Mouse (Mus musculus) heart, embryonic 15.5 days (tissue): Measurements from ENCODE around the gene Arhgap27. TPM values are rescaled to one million over a fixed set of nuclear protein-coding genes. Genes with fewer than 3 reads are reported as not detected.
"Not testable (repeated sequence)": the region's sequence is repeated elsewhere in the genome, so short reads cannot be mapped to it uniquely, and the experiment has no call there.

Source experiments
- ATAC-seq: fragments of 200-750 bp; cut with Nextera tagmentation; replicated peaks from 2 replicates; pipeline ENCODE4 v1.8.0; 2017; ENCODE audit warnings: low read depth, moderate TSS enrichment; ENCODE audit not compliant: insufficient number of reproducible peaks, insufficient read depth, low FRiP score
- H3K27ac ChIP-seq: fragments of 300-500 bp; sonication (generic); 2 replicates; pipeline ENCODE4 v1.5.1; 2015; ENCODE audit warnings: mild to moderate bottlenecking, inconsistent platforms
- H3K27me3 ChIP-seq: fragments of 300-500 bp; sonication (generic); 2 replicates; pipeline ENCODE4 v1.6.1; 2015; ENCODE audit warnings: inconsistent platforms
- H3K36me3 ChIP-seq: fragments of 300-500 bp; sonication (generic); 2 replicates; pipeline ENCODE4 v1.6.1; 2015; ENCODE audit warnings: mild to moderate bottlenecking, inconsistent platforms
- H3K4me1 ChIP-seq: fragments of 300-500 bp; sonication (generic); replicated peaks from 2 replicates; pipeline ENCODE4 v1.6.1; 2015; ENCODE audit warnings: inconsistent platforms
- H3K4me2 ChIP-seq: fragments of 300-500 bp; sonication (generic); 2 replicates; pipeline ENCODE4 v1.6.1; 2015; ENCODE audit warnings: inconsistent platforms, mild to moderate bottlenecking, moderate library complexity
- H3K4me3 ChIP-seq: fragments of 300-500 bp; sonication (generic); 2 replicates; pipeline ENCODE4 v1.5.1; 2015; ENCODE audit warnings: mild to moderate bottlenecking, inconsistent platforms
- H3K9ac ChIP-seq: fragments of 300-500 bp; sonication (generic); 2 replicates; pipeline ENCODE4 v1.6.1; 2015; ENCODE audit warnings: mild to moderate bottlenecking, inconsistent platforms
- H3K9me3 ChIP-seq: fragments of 300-500 bp; sonication (generic); replicated peaks from 2 replicates; pipeline ENCODE4 v1.6.1; 2016; ENCODE audit warnings: inconsistent platforms
- WGBS: fragments of 180-500 bp; shearing (Covaris S2); methylation state at CpG from one replicate; pipeline ENCODE4 v1.1.7; 2015; ENCODE audit warnings: mixed read lengths; 5-methylcytosine and 5-hydroxymethylcytosine counted together
- polyA plus RNA-seq: library from polyadenylated mRNA; unstranded; fragments of >200 nt; fragmentation: Nextera tagmentation; extraction: Ambion mirVana; gene quantifications from 2 replicates; pipeline ENCODE4 v1.2.1, GENCODE M21; 2015

The Arhgap27 gene
- polyA plus RNA-seq, 1 experiment from 2014 or later: 5.4 TPM

DNA sequence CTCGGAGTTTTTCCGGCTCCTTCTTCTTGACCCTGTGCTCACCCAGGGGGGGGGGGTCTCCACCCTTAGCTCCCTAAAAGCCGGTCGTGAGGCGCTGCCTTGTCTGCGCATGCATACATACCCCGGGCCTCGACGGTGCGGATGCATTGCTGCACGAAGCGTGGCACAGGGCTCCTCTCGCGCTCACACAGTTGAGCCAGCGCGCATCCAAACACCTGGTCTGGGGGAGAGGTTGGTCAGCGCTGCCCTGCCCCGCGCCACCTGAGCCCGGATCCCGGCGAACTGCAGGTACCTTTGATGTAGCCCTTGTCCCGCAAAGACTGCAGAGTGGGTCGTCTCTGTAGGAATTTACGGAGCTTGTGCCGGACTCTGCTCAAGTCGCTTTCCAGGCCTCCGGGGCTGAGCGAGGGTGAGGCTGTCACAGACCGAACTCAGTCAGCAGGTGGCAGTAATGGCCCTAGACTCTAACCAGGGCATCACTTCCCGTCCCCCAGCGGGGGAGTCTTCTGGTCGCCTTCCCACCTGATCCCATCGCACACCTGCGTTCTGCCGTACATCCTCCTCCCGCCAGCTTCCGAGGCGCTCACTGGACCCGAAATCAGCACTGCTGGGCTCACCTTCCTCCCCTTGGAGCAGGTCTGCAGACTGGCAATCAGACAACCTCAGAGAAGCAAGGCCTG, 29.6 kb downstream of the Arhgap27 start:
- Histone ChIP-seq H3K36me3 (no peaks in the 10 kb centered on the region), H3K9ac (no peak overlapping the region), H3K27ac (no peak overlapping the region), H3K4me1 (peaks cover 18% of the 10 kb centered on the region), H3K4me2 (peak overlapping the region; percentile 66), H3K9me3 (no peaks in the 10 kb centered on the region), H3K4me3 (peak overlapping the region; percentile 40), H3K27me3 (peaks cover 14% of the 10 kb centered on the region)
- WGBS: 19% methylated on average over 40 of the region's 40 CpGs
- no peak for ATAC-seq

DNA sequence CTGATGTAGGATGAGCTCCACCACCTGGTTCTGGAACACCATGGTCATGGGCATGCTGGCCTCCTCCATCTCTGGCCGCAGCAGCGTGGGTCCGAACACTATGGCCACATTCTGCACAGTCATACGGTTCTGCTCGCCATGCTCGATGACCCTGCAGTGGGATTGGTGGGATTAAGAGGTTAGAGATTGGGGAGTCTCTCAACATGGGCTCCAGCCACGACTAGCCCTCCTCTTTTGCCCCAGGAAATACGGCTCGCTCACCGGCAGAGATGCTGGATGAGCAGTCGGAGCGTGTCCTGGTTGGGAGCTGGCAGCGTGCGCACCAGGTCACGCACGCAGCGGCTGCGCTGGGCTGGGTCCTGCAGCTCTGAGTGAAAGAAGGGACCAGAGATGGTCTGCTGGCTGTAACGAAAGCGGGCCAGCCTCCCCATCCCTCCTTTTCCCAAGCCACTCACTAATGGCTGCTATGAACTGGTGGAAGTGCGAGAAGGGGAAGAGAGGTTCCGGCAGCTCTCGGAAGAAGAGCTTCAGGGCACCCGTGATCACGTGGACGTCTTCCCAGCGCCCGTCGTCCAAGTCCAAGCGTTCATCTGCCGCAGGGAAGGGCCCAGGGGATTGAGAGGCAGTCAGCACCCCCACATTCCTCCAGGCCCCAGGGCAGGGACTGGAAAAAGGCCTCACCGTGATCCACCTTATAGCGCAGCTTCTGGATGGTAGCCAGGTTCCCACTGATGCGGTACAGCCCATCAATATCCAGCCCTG, 30.4 kb downstream of the Arhgap27 start:
- Histone ChIP-seq H3K4me2 (peak overlapping the region; percentile 66), H3K9ac (peak overlapping the region; percentile 22; the same call in 1 of the 2 replicates)
- WGBS: 42% methylated on average over 34 of the region's 34 CpGs

DNA sequence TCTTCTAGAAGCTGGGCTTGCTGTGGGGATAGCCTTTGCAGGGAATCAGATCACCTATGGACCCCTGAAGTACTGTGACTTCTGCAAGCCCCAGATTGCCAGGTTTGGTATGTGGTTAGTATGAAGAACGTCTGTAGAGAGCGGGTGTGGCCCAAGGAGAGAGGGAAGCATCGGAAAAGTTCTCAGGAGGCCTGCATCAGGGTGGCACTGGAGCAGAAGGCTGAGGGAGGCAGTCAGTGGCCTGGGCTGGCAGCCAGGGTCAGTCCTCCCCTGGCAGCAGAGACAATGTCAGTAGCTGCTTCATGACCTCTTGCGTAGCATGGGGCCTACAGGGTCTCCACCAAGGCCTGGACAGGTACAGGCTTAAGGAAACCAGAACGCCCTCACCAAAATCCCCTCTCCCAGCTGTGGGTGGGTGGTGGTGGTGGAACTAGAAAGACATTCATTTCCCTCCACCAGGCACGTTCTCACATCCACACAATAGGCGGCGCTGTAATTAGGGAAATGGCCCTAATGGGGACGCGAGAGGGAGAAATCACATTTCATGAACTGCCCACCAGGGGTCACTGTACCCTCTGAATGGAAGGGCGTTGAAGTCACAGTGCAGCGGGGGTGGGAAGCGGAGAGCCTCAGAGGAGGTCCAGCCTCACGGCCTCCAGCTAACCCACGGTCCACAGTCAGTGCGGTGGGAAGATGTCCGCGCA, 31.2 kb downstream of the Arhgap27 start:
- H3K4me2 ChIP-seq: peak overlapping the region; percentile 66
- no peak overlapping the region for H3K27ac ChIP-seq
- H3K9me3 ChIP-seq: no peaks in the 10 kb centered on the region
- WGBS: 24% methylated on average over 18 of the region's 18 CpGs
- H3K4me1 ChIP-seq: peaks cover 18% of the 10 kb centered on the region
- no peaks in the 10 kb centered on the region for H3K36me3 ChIP-seq
- peak overlapping the region; percentile 40 for H3K4me3 ChIP-seq
- no peak overlapping the region for H3K9ac ChIP-seq
- 0 out of 2 replicates have a peak, but pooled peaks have one; percentile 33 for ATAC-seq
- H3K27me3 ChIP-seq: peaks cover 16% of the 10 kb centered on the region

More for the DNA sequence above, 30.4 kb downstream of the Arhgap27 start:
- ATAC-seq: 0 out of 2 replicates have a peak, but pooled peaks have one; percentile 13
- peaks cover 18% of the 10 kb centered on the region for H3K4me1 ChIP-seq
- no peaks in the 10 kb centered on the region for H3K9me3 ChIP-seq
- H3K36me3 ChIP-seq: no peaks in the 10 kb centered on the region
- H3K27ac ChIP-seq: no peak overlapping the region
- peak overlapping the region; percentile 40 for H3K4me3 ChIP-seq
- peaks cover 14% of the 10 kb centered on the region for H3K27me3 ChIP-seq

DNA sequence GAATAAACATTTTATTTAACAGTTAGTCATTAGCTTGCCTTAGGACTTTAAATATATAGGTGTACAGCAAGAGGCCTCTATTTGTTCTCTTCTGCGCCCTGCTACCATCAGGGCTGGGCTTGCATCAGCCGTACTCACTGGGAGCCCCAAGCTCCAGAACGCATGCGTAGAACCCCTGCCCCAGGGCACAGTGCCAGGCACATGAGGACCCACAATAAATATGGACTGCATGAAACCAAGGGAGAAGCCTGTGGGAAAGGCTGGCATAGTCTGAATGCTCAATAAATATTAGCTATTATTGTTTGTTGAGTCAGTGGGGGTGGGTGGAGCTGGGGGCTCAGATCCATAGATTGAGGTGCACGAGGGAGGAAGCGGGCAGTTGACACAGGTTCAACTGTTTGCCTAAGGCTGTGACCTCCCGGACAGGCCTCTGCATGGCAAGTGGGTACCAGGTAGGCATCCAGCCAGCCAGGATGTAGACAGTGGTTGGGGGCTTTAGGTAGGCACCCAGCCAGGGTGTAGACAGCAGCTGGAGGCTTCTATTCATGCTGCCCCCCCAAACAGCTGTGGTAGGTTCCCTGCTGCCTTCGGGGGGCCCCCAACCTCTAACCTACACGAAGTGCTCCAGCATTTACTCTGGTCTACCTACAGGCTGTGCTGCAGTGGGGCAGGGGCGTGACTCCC, 31.8 kb downstream of the Arhgap27 start:
- 87% methylated on average over 10 of the region's 10 CpGs for WGBS
- H3K27ac ChIP-seq: no peak overlapping the region
- H3K4me1 ChIP-seq: peaks cover 18% of the 10 kb centered on the region
- H3K27me3 ChIP-seq: peaks cover 16% of the 10 kb centered on the region
- no peaks in the 10 kb centered on the region for H3K36me3 ChIP-seq
- no peak overlapping the region for H3K4me2 ChIP-seq
- no peak for ATAC-seq
- no peaks in the 10 kb centered on the region for H3K9me3 ChIP-seq
- H3K9ac ChIP-seq: no peak overlapping the region
- H3K4me3 ChIP-seq: no peak overlapping the region

DNA sequence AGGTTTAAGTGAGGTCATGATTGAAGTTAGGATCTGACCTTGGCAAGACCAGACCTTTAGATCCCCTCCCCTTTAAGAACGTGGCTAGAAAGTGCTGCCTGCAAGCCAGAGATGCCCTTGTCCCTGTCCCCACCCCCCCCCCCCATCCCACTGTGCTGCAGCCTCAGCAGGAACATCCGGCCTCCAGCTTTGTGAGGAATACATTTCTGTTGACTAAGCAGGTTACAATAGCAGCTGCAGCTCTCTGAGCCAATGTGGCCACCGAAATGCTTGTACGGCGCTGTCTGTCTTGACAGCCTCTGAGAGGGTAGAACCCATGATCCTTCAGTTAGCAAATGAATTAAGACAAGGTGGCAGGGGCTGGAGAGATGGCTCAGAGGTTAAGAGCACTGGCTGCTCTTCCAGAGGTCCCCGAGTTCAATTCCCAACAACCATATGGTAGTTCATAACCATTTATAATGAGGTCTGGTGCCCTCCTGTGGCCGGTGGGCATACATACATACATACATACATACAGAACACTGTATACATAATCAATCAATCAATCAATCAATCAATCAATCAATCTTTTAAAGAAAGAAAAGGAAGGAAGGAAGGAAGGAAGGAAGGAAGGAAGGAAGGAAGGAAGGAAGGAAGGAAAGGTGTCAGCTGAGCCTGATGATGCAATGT, 32.7 kb downstream of the Arhgap27 start:
- no peak overlapping the region for H3K27ac ChIP-seq
- no peaks in the 10 kb centered on the region for H3K36me3 ChIP-seq
- ATAC-seq: no peak
- H3K4me1 ChIP-seq: peaks cover 18% of the 10 kb centered on the region
- WGBS: 65% methylated on average over 7 of the region's 7 CpGs
- H3K9me3 ChIP-seq: no peaks in the 10 kb centered on the region
- no peak overlapping the region for H3K4me2 ChIP-seq
- no peak overlapping the region for H3K4me3 ChIP-seq
- peaks cover 16% of the 10 kb centered on the region for H3K27me3 ChIP-seq
- no peak overlapping the region for H3K9ac ChIP-seq

DNA sequence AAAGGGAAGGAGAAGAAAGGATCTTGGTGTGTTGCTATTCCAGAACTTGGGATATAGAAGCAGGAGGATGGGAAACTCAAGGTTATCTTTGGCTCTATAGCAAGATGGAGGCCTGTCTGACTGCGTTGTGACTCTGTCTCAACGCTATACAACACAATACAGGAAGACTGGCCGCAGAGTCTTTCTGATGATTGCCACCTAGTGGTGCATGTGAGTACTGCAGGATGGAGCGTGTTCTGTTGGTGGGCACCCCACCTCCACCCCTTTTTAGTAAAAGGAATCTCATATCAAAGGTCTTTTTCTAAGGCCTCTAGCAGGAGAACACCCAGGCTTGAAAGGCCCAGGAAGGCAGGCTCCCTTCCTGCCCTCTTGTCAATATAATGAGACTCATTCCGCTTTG, 36.5 kb downstream of the Arhgap27 start:
- ATAC-seq: no peak
- no peaks in the 10 kb centered on the region for H3K9me3 ChIP-seq
- H3K4me1 ChIP-seq: peaks cover 5% of the 10 kb centered on the region
- peaks cover 16% of the 10 kb centered on the region for H3K27me3 ChIP-seq
- no peak overlapping the region for H3K4me2 ChIP-seq
- no peak overlapping the region for H3K27ac ChIP-seq
- WGBS: 15% methylated on average over 5 of the region's 5 CpGs
- H3K4me3 ChIP-seq: no peak overlapping the region
- no peaks in the 10 kb centered on the region for H3K36me3 ChIP-seq
- H3K9ac ChIP-seq: no peak overlapping the region

DNA sequence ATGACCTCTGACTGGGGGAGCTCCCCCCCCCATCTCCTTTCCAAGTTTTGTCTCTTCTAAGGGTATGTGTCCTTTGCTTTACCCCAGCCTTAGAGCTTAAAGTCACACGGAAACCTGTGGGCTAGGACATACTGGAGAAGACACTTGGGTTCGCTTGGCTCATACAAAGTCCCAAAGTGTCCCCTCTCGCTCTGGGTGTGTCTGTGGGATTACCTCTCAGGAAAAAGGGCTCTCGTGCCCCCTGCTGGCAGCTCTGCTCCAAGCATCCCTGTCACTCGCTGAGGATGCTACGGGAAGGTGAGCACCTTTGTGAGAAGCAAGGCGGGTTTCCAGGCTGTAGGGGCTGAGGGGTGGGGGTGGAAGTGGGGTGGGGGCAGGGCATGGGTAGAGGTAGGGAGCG, 38.3 kb downstream of the Arhgap27 start:
- ATAC-seq: 0 out of 2 replicates have a peak, but pooled peaks have one; percentile 32
- H3K4me2 ChIP-seq: no peak overlapping the region
- no peaks in the 10 kb centered on the region for H3K9me3 ChIP-seq
- no peaks in the 10 kb centered on the region for H3K36me3 ChIP-seq
- H3K9ac ChIP-seq: no peak overlapping the region
- H3K4me1 ChIP-seq: peaks cover 8% of the 10 kb centered on the region
- H3K27me3 ChIP-seq: peaks cover 16% of the 10 kb centered on the region
- WGBS: 11% methylated on average over 8 of the region's 8 CpGs
- no peak overlapping the region for H3K4me3 ChIP-seq
- no peak overlapping the region for H3K27ac ChIP-seq

DNA sequence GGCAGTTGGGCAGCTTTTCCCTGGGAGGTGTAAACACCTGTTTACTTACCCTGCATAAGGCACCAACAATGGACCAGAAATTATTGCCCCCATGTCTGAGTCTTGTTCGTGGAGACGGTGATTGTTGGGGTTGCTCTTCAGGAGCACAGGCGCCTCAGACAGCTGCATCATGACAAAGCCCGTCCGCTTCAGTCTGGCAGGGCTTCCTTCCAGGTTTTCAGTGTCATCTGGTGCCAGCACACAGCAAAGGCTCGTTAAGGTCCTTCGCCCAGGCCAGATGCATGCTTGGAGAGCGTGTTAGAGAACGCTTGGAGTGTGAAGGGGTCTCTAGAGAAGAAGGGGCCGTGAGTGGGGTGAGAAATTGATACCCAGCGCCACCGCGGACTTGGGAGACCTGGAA, 38.8 kb downstream of the Arhgap27 start:
- Histone ChIP-seq H3K27ac (no peak overlapping the region), H3K9me3 (no peaks in the 10 kb centered on the region), H3K4me3 (no peak overlapping the region), H3K9ac (no peak overlapping the region), H3K27me3 (peaks cover 16% of the 10 kb centered on the region), H3K4me1 (peaks cover 8% of the 10 kb centered on the region), H3K4me2 (no peak overlapping the region), H3K36me3 (no peaks in the 10 kb centered on the region)
- WGBS: 54% methylated on average over 13 of the region's 13 CpGs
- ATAC-seq: no peak

DNA sequence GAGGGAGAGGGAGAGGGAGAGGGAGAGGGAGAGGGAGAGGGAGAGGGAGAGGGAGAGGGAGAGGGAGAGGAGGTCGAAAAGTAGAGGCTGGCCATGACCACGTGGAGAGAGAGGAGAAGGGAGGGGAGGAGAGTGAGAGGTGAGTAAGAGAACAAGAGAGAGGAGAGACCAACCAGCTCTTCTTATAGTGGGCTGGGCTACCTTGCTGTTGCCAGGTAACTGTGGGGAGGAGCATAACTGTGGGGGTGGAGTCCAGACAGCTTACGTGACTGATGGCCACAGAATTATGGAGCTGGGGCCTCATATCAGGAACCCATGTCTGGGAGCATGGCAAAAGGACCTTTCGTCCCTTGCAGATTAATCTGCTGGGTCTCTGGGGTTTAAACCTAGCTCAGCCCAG, 40.7 kb downstream of the Arhgap27 start:
- not testable (repeated sequence) for H3K4me3 ChIP-seq, H3K27ac ChIP-seq, H3K4me1 ChIP-seq, H3K9me3 ChIP-seq, ATAC-seq, H3K4me2 ChIP-seq, H3K9ac ChIP-seq, H3K36me3 ChIP-seq
- H3K27me3 ChIP-seq: peaks cover 16% of the 10 kb centered on the region
- 45% methylated on average over 4 of the region's 4 CpGs for WGBS

DNA sequence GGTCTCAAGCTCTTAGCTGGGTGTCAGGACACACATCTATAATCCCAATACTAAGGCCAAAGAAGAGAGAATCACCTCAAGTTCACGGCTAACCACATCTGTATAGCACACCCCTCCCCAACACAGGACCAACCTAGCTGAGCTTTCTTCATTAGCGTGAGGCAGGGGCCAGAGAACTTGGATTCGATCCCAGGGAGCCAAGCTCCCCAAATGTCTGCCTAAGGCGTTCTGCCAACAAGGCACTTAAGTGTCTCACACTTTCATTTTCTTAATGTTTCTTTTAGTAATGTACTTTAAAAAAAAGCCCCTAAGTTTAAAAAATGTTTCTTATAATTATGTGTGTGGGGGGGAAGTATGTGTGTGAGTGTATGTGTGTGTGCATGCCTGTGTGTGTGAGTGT, 42.8 kb downstream of the Arhgap27 start:
- H3K36me3 ChIP-seq: no peaks in the 10 kb centered on the region

More for the DNA sequence above, 42.8 kb downstream of the Arhgap27 start:
- H3K4me1 ChIP-seq: peaks cover 8% of the 10 kb centered on the region
- no peak for ATAC-seq
- H3K9ac ChIP-seq: no peak overlapping the region
- 45% methylated on average over 4 of the region's 4 CpGs for WGBS
- H3K4me2 ChIP-seq: no peak overlapping the region
- peaks cover 13% of the 10 kb centered on the region for H3K27me3 ChIP-seq
- no peak overlapping the region for H3K27ac ChIP-seq
- no peak overlapping the region for H3K4me3 ChIP-seq
- H3K9me3 ChIP-seq: no peaks in the 10 kb centered on the region
